Mouse (Mus musculus) embryonic facial prominence, embryonic 11.5 days (tissue): Measurements from ENCODE around the gene Chd1. TPM values are rescaled to one million over a fixed set of nuclear protein-coding genes. Genes with fewer than 3 reads are reported as not detected.
A peak's percentile ranks its signal among the peaks of the same experiment; 100 is the strongest.

ENCODE experiments used
- ATAC-seq: fragments of 200-750 bp; cut with Nextera tagmentation; replicated peaks from 2 replicates; pipeline ENCODE4 v1.8.0; 2017; ENCODE audit warnings: low read depth; ENCODE audit not compliant: insufficient number of reproducible peaks, low FRiP score, low TSS enrichment
- DNase-seq: peaks from one replicate; pipeline ENCODE4 v3.0.0-alpha.2; 2015; ENCODE audit warnings: low spot score
- H3K27ac ChIP-seq: fragments of 300-500 bp; sonication (generic); replicated peaks from 2 replicates; pipeline ENCODE4 v1.5.1; 2014; ENCODE audit warnings: mild to moderate bottlenecking, low read depth, low read length, control low read depth
- H3K27me3 ChIP-seq: fragments of 300-500 bp; sonication (generic); 2 replicates; pipeline ENCODE4 v1.6.1; 2014; ENCODE audit warnings: mild to moderate bottlenecking, low read length, moderate library complexity, mixed read lengths; ENCODE audit not compliant: control insufficient read depth, insufficient read depth
- H3K36me3 ChIP-seq: fragments of 300-500 bp; sonication (generic); replicated peaks from 2 replicates; pipeline ENCODE4 v1.6.1; 2014; ENCODE audit warnings: low read depth, mild to moderate bottlenecking, low read length, moderate library complexity, mixed read lengths; ENCODE audit not compliant: control insufficient read depth, insufficient read depth
- H3K4me1 ChIP-seq: fragments of 300-500 bp; sonication (generic); 2 replicates; pipeline ENCODE4 v1.6.1; 2014; ENCODE audit warnings: low read length, mixed read lengths; ENCODE audit not compliant: control insufficient read depth, insufficient read depth
- H3K4me2 ChIP-seq: fragments of 300-500 bp; sonication (generic); 2 replicates; pipeline ENCODE4 v1.6.1; 2014; ENCODE audit warnings: low read depth, mild to moderate bottlenecking, control low read depth, low read length, moderate library complexity
- H3K4me3 ChIP-seq: fragments of 300-500 bp; sonication (generic); 2 replicates; pipeline ENCODE4 v1.5.1; 2014; ENCODE audit warnings: low read depth, low read length, control low read depth
- H3K9ac ChIP-seq: fragments of 300-500 bp; sonication (generic); replicated peaks from 2 replicates; pipeline ENCODE4 v1.6.1; 2014; ENCODE audit warnings: mild to moderate bottlenecking, control low read depth, low read length
- H3K9me3 ChIP-seq: fragments of 300-500 bp; sonication (generic); replicated peaks from 2 replicates; pipeline ENCODE4 v1.6.1; 2016; ENCODE audit warnings: mild to moderate bottlenecking, low read length, inconsistent platforms, mixed read lengths; ENCODE audit not compliant: control insufficient read depth
- WGBS: fragments of 180-500 bp; shearing (Covaris S2); extraction: QIAGEN DNeasy Blood & Tissue Kit; methylation state at CpG from one replicate; pipeline ENCODE4 v1.1.7; 2014; 5-methylcytosine and 5-hydroxymethylcytosine counted together
- polyA plus RNA-seq: library from polyadenylated mRNA; unstranded; fragments of >200 nt; fragmentation: Nextera tagmentation; extraction: Ambion mirVana; gene quantifications from 2 replicates; pipeline ENCODE4 v1.2.1, GENCODE M21; 2014

Chd1 gene
- polyA plus RNA-seq, 1 experiment from 2014 or later, result 51.1 TPM

- Histone ChIP-seq H3K4me1 (no peaks in the 10 kb centered on the region), H3K4me3 (no peak overlapping the region), H3K36me3 (peaks cover 2% of the 10 kb centered on the region; the same call in 1 of the 2 replicates), H3K27me3 (no peaks in the 10 kb centered on the region), H3K27ac (no peak overlapping the region), H3K4me2 (no peak overlapping the region), H3K9me3 (no peaks in the 10 kb centered on the region), H3K9ac (no peak overlapping the region)
- ATAC-seq (no peak), DNase-seq (no peak)
- WGBS, result 73% methylated on average over 5 of the region's 5 CpGs
Observed at GRCm38 (mm10) chr17:15774565-15775215, 69.9 kb downstream of the Chd1 start.

GRCm38 (mm10) chr17:15776349-15776748 lies 71.6 kb downstream of the Chd1 start:
- no peaks in the 10 kb centered on the region for H3K27me3 ChIP-seq
- H3K4me3 ChIP-seq, result no peak overlapping the region
- no peaks in the 10 kb centered on the region for H3K4me1 ChIP-seq
- H3K36me3 ChIP-seq, result no peaks in the 10 kb centered on the region
- H3K4me2 ChIP-seq, result no peak overlapping the region
- ATAC-seq, result 0 out of 2 replicates have a peak, but pooled peaks have one; percentile 52
- no peak for DNase-seq
- H3K27ac ChIP-seq, result no peak overlapping the region
- 82% methylated on average over 5 of the region's 5 CpGs for WGBS
- no peak overlapping the region for H3K9ac ChIP-seq
- H3K9me3 ChIP-seq, result no peaks in the 10 kb centered on the region

- Histone ChIP-seq H3K27ac (no peak overlapping the region), H3K4me2 (no peak overlapping the region), H3K9me3 (no peaks in the 10 kb centered on the region), H3K4me1 (no peaks in the 10 kb centered on the region), H3K27me3 (no peaks in the 10 kb centered on the region), H3K9ac (no peak overlapping the region), H3K36me3 (no peaks in the 10 kb centered on the region), H3K4me3 (no peak overlapping the region)
- 78% methylated on average over 6 of the region's 6 CpGs for WGBS
- DNase-seq (no peak), ATAC-seq (no peak)
Observed at GRCm38 (mm10) chr17:15777979-15778378, 73.2 kb downstream of the Chd1 start.

- no peak overlapping the region for H3K27ac ChIP-seq
- no peaks in the 10 kb centered on the region for H3K9me3 ChIP-seq
- H3K27me3 ChIP-seq, result no peaks in the 10 kb centered on the region
- DNase-seq (peak; percentile 75), ATAC-seq (no peak)
- 26% methylated on average over 3 of the region's 3 CpGs for WGBS
- no peak overlapping the region for H3K4me3 ChIP-seq
- no peaks in the 10 kb centered on the region for H3K36me3 ChIP-seq
- H3K9ac ChIP-seq, result no peak overlapping the region
- no peaks in the 10 kb centered on the region for H3K4me1 ChIP-seq
- no peak overlapping the region for H3K4me2 ChIP-seq
Observed at GRCm38 (mm10) chr17:15787036-15787435, 82.3 kb downstream of the Chd1 start.

GRCm38 (mm10) chr17:15790716-15791115 lies 85.9 kb downstream of the Chd1 start:
- ATAC-seq (no peak), DNase-seq (no peak)
- Histone ChIP-seq H3K4me2 (no peak overlapping the region), H3K9ac (no peak overlapping the region), H3K4me3 (no peak overlapping the region), H3K36me3 (no peaks in the 10 kb centered on the region), H3K27me3 (no peaks in the 10 kb centered on the region), H3K9me3 (no peaks in the 10 kb centered on the region), H3K4me1 (no peaks in the 10 kb centered on the region), H3K27ac (no peak overlapping the region)
- 89% methylated on average over 8 of the region's 8 CpGs for whole genome bisulfite sequencing

- no peak overlapping the region for H3K4me3 ChIP-seq
- DNase-seq (no peak), ATAC-seq (no peak)
- no peaks in the 10 kb centered on the region for H3K27me3 ChIP-seq
- no peak overlapping the region for H3K9ac ChIP-seq
- H3K36me3 ChIP-seq, result no peaks in the 10 kb centered on the region
- H3K4me2 ChIP-seq, result no peak overlapping the region
- H3K4me1 ChIP-seq, result no peaks in the 10 kb centered on the region
- H3K27ac ChIP-seq, result no peak overlapping the region
- no peaks in the 10 kb centered on the region for H3K9me3 ChIP-seq
- 66% methylated on average over 3 of the region's 3 CpGs for WGBS
Observed at GRCm38 (mm10) chr17:15799195-15799793, 94.5 kb downstream of the Chd1 start.

- WGBS, result 49% methylated on average over 15 of the region's 15 CpGs
- Histone ChIP-seq H3K27me3 (no peaks in the 10 kb centered on the region), H3K27ac (no peak overlapping the region), H3K4me2 (no peak overlapping the region), H3K36me3 (peaks cover 5% of the 10 kb centered on the region), H3K4me3 (no peak overlapping the region), H3K9ac (no peak overlapping the region), H3K4me1 (peaks cover 6% of the 10 kb centered on the region), H3K9me3 (no peaks in the 10 kb centered on the region)
- DNase-seq, result peak; percentile 54
- ATAC-seq, result no peak
Observed at GRCm38 (mm10) chr17:15804008-15804812, 99.4 kb downstream of the Chd1 start.
